In the genomic region with DNA sequence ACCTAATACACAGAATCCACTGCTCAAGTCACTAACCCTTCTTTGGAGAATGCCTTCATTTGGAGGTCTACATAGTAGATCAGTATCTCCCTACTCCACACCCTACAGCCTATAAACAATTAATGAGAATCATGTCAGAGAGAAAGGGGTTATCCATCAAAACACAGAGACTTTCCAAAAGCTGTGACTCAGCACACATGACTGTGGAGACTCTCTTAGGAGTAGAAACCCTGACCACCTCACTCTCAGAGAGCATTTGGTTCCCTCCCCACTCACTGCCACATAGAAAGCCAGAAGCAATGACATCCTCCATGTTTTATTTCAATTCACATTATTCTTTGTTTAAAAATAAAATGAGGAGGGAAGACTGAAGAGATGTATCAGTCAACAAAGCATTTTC, we compare ENCODE assay signal across 19 mouse cellular contexts.
"Had no signal": no experiment of that assay in that cellular context is flagged by ENCODE, and none has a peak within 500 bp of the region (broad histone marks: within the 10 kb centered on the region; RNA-seq: fewer than 3 reads in every experiment).

No protein-coding gene starts in this region.

- H3K4me2 ChIP-seq: kidney, embryonic 15.5 days; midbrain, embryonic 11.5 days had no signal

- H3K27me3 ChIP-seq: kidney, embryonic 15.5 days had no signal

- H3K27ac ChIP-seq: kidney, embryonic 15.5 days; left cerebral cortex, adult 2 months; liver, embryonic 14.5 days; stomach, postnatal 0 days had no signal

- H3K36me3 ChIP-seq: kidney, embryonic 15.5 days had no signal

- H3K9ac ChIP-seq: kidney, embryonic 15.5 days; liver, embryonic 14.5 days had no signal

- H3K9me3 ChIP-seq: kidney, embryonic 15.5 days had no signal

- H3K4me3 ChIP-seq: kidney, embryonic 15.5 days; left cerebral cortex, adult 2 months had no signal

- DNase-seq: kidney, adult 8-10 months; kidney, postnatal 10 days; kidney, postnatal 36 days; layer of hippocampus, postnatal 36 days; lung, adult 2 months; lung, postnatal 14 days; lung, postnatal 4 days; midbrain, embryonic 14.5 days; right cerebral cortex, adult 18-20 months; right cerebral cortex, postnatal 14 days; right cerebral cortex, postnatal 4 days; thymus, adult 2 months; thymus, postnatal 14 days; thymus, postnatal 4 days had no signal
